Mouse (Mus musculus) small intestine, adult 2 months (tissue): ENCODE data around the gene Nova1. TPM values are rescaled to one million over a fixed set of nuclear protein-coding genes. Genes with fewer than 3 reads are reported as not detected.
A peak's percentile ranks its signal among the peaks of the same experiment; 100 is the strongest.

Source experiments
- H3K27ac ChIP-seq: fragments of 200-500 bp; 2 replicates; pipeline ENCODE4 v1.5.1; 2012; ENCODE audit warnings: low read depth, low read length, control low read depth, inconsistent platforms; ENCODE audit not compliant: insufficient read depth
- H3K27me3 ChIP-seq: fragments of 200-500 bp; 2 replicates; pipeline ENCODE4 v1.6.1; 2012; ENCODE audit warnings: mild to moderate bottlenecking, moderate library complexity, low read length, inconsistent platforms; ENCODE audit not compliant: control insufficient read depth, insufficient read depth
- H3K36me3 ChIP-seq: fragments of 200-500 bp; 2 replicates; pipeline ENCODE4 v1.6.1; 2012; ENCODE audit warnings: mild to moderate bottlenecking, low read length, control low read depth, inconsistent platforms; ENCODE audit not compliant: control insufficient read depth, insufficient read depth
- H3K4me1 ChIP-seq: fragments of 200-500 bp; 2 replicates; pipeline ENCODE4 v1.6.1; 2012; ENCODE audit warnings: low read length, inconsistent platforms, mixed read lengths; ENCODE audit not compliant: control insufficient read depth, insufficient read depth, insufficient read length
- H3K4me3 ChIP-seq: fragments of 200-500 bp; 2 replicates; pipeline ENCODE4 v1.5.1; 2012; ENCODE audit warnings: low read depth, mild to moderate bottlenecking, control low read depth, inconsistent platforms, low read length, moderate library complexity
- CTCF ChIP-seq: fragments of 200-500 bp; IDR thresholded peaks from 2 replicates; pipeline ENCODE4 v1.5.1; 2012; ENCODE audit warnings: low read depth, mild to moderate bottlenecking, control low read depth, inconsistent platforms, low read length, moderate library complexity, mixed read lengths; ENCODE audit not compliant: insufficient replicate concordance, insufficient read length; ENCODE audit errors: extremely low read depth
- POLR2A ChIP-seq: fragments of 200-500 bp; IDR thresholded peaks from 2 replicates; pipeline ENCODE4 v1.6.1; 2012; ENCODE audit warnings: low read depth, mild to moderate bottlenecking, control low read depth, inconsistent platforms, low read length, moderate library complexity
- WGBS: fragments of 180-500 bp; shearing (Covaris S2); methylation state at CpG from one replicate; pipeline ENCODE4 v1.1.7; 2018; 5-methylcytosine and 5-hydroxymethylcytosine counted together
- polyA plus RNA-seq: library from polyadenylated mRNA; depleted of rRNA; stranded (reverse); fragments of >200 nt; gene quantifications from 2 replicates; pipeline ENCODE4 v1.2.3, GENCODE M21; 2012; rRNA removed

Nova1 gene
- 0.14 and 0.16 TPM in 2 replicates for polyA plus RNA-seq

DNA sequence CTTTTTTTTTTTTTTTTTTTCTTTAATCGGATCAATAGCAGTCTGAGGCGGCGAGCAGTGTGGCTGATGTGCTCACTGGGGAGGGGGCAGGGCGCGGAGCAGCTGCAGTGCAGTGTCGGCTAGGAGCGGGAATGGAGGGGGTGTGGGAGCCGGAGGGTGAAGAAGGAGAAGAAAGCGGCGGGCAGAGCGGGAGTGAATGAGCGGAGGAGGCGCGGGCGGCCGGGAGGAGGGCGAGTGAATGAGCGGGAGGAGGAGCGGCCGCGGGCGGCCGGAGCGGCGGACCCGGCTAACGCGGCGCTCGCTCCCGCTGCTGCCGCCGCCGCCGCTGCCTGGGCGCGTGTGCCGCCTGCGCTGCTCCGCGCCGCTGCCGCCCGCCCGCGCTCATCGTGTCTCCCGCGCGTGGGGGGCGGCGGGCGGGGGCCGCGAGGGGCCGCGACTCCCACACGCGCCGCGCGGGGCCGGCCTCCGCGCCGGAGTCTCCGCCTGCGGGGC lies at the start of gene Nova1:
Gene Nova1, minus strand, starts transcription at position 74 of the 492 bp plus-strand sequence.
- Histone ChIP-seq H3K4me1 (no peaks in the 10 kb centered on the region), H3K27me3 (peaks cover 13% of the 10 kb centered on the region; the same call in 1 of the 2 replicates), H3K27ac (no peak within 1 kb of the TSS; the same call in 1 of the 2 replicates), H3K4me3 (peak within 1 kb of the TSS; percentile 89), H3K36me3 (no peaks in the 10 kb centered on the region)
- 7% methylated on average over 46 of the region's 68 CpGs for WGBS
- TF ChIP-seq CTCF (no peak), POLR2A (no peak)

DNA sequence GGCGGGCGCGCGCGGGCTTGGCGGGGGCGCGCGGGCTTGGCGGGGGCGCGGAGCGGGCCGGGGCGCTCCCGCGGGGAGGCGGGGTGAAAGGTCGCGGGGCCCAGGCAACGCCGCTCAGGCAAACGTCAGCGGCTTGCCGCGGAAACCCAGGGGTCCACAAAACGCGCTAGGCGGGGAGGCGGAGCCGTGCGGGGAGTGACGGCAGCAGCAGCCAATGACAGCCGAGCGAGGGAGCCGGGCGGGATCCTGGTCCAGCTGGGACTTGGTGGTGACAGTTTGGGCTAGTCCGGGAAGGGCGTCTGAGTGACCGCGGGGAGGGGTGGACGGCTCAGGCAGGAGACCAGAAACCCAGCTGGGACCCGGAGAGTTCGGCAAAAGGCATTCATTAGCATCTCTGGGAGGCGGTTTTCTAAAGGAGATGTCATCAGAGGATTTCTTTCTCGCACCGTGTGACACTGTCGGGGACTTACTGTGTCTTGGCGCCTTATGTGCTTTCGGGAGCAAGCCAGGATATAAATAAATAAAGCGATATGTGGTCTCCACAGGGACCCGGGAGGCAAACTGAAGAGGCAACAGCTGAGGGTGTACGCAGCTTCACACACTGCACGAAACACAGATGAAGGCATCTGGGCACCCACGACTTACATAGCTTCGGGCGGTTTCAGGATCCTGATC lies 756 bp upstream of the Nova1 start:
- Histone ChIP-seq H3K4me1 (no peaks in the 10 kb centered on the region), H3K27me3 (peaks cover 13% of the 10 kb centered on the region; the same call in 1 of the 2 replicates), H3K4me3 (peak overlapping the region; percentile 53), H3K36me3 (no peaks in the 10 kb centered on the region), H3K27ac (no peak overlapping the region; the same call in 1 of the 2 replicates)
- 2% methylated on average over 57 of the region's 57 CpGs for WGBS
- TF ChIP-seq CTCF: no peak
- TF ChIP-seq POLR2A: no peak

DNA sequence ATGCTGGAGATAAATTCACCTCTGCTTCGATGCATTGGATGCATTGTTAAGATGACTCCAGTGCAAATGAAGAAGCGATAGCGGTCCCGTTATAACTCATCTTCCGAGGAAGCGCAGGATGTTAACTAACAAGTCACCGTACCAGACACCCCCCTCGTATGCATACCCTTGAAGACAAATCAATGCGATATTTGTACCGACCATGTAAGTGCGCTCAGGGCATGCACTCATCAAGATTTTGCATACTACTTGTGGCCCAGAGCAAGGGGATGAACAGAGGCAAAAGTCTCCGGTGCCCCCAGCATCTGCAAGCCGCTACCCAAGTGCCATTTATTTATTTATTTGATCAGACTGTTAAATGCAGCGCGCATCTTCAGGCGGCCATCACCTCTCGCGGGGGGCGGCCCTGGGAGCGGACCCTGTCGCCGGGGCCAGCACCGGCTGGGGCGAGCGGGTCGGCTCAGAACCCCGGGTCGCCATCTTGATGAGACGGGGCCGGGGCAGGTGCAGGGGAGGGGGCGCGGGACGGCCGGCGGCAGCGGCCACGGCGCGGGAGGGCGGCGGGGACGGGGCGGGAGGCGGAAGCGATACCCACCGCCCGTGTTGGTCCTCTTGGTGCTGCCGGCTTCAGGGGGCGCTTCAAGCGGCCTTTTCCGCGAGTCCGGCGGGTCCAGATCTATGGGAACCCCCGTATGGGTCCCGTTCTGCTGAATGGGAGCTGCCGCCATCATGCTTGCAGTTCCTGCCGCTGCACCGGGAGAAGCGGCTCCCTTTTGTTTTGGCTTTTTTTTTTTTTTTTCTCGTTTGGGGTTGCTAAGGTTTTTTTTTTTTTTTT lies 491 bp downstream of the Nova1 start:
- no peak overlapping the region for H3K27ac ChIP-seq
- no peaks in the 10 kb centered on the region for H3K4me1 ChIP-seq
- peak overlapping the region; percentile 89 for H3K4me3 ChIP-seq
- H3K36me3 ChIP-seq: no peaks in the 10 kb centered on the region
- WGBS: 2% methylated on average over 59 of the region's 61 CpGs
- peaks cover 13% of the 10 kb centered on the region; the same call in 1 of the 2 replicates for H3K27me3 ChIP-seq
- TF ChIP-seq CTCF: no peak
- no peak for TF ChIP-seq POLR2A

DNA sequence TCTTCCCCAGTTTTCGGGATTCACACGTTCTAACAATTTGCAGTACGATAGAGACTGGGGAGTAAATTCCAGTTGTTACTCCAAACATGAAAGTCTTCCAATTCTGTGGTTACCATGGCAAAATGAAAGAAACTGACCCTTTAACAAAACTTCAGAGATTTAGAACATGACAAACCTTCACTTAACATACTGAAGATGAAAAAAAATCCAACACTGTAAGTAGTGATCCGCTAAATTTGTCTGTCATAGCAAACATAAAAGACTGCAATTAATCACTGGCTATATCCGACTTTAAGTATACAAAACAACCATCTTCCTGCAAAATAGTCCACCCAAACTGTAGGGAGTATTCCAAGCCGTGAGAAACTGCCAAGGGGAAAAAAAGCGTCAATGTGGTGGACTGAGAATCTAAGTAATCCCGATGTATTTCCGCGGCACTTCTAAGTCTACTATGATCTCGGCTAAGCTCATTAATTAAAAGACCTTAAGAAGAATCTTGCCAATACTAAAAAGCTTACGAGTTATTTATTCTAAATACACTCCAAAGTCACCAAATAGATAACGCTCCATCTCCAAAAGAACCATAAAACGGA lies 1.4 kb downstream of the Nova1 start:
- 28% methylated on average over 14 of the region's 14 CpGs for WGBS
- peaks cover 13% of the 10 kb centered on the region; the same call in 1 of the 2 replicates for H3K27me3 ChIP-seq

DNA sequence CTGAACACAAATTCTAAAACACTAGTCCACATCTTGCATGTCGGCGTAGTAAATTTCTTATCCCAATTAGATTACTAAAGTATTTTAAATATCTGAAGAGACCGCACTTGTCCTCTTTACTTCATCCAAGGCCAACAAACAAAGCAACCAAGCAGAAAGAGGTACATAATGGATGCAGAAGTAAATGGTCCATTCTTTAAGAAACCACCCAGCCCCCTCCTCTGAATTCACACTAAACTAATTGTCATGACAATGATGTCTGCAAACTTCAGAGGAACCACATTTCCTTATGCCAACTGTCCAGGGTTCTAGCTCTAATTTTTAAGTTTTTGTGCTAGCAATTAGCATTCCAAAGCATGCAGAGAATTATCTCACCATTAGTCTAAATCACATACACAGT lies 2.4 kb downstream of the Nova1 start:
- Histone ChIP-seq H3K4me1 (no peaks in the 10 kb centered on the region), H3K27me3 (peaks cover 13% of the 10 kb centered on the region; the same call in 1 of the 2 replicates), H3K36me3 (no peaks in the 10 kb centered on the region), H3K27ac (no peak overlapping the region), H3K4me3 (no peak overlapping the region)
- WGBS: 94% methylated on average over 3 of the region's 3 CpGs
- TF ChIP-seq CTCF (no peak), POLR2A (no peak)

More for the DNA sequence above, 1.4 kb downstream of the Nova1 start:
- H3K4me3 ChIP-seq: no peak overlapping the region
- TF ChIP-seq POLR2A: no peak
- TF ChIP-seq CTCF: no peak
- no peak overlapping the region for H3K27ac ChIP-seq
- no peaks in the 10 kb centered on the region for H3K36me3 ChIP-seq
- H3K4me1 ChIP-seq: no peaks in the 10 kb centered on the region

DNA sequence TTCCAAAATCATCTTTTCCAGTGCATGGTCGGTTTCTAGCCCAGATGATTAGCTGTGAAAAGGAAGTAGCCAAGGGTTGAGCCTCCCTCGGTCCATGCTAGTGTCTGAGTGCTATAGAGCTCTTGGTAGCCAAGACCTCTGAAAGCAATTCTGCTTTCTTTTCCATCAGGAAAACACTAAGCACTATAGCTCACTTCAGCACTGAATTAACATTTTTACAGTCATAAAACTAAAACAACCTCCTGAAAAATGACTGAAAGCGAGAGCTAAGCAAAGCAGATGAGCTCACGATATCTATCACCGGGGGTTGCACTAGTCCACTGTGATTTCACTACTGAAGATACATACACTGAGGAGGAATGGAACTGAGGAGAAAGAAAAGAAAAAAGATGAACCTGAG lies 3.0 kb downstream of the Nova1 start:
- Histone ChIP-seq H3K27ac (no peak overlapping the region), H3K27me3 (peaks cover 13% of the 10 kb centered on the region; the same call in 1 of the 2 replicates), H3K36me3 (no peaks in the 10 kb centered on the region), H3K4me3 (no peak overlapping the region), H3K4me1 (no peaks in the 10 kb centered on the region)
- TF ChIP-seq CTCF (no peak), POLR2A (no peak)
- WGBS: 80% methylated on average over 5 of the region's 5 CpGs

DNA sequence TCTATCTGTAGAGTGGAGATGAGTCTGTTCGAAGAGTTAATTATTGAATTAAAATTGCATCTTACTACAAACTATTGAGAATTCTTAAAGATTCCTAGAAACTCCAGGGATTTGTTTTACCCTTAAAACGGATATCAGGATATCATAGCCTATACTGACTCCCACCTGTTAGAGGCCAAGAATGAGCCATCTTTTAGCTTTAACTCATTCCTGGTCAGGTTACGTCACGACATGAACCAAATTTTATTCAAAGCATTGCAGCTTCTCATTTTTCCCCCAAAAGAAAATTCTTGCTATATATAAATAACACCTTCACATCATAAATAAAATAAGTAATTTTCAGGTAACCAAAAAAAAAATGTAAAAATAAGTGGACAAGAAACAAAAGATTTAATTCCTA lies 3.9 kb downstream of the Nova1 start:
- Histone ChIP-seq H3K27ac (no peak overlapping the region), H3K36me3 (no peaks in the 10 kb centered on the region), H3K27me3 (peaks cover 13% of the 10 kb centered on the region; the same call in 1 of the 2 replicates), H3K4me3 (no peak overlapping the region), H3K4me1 (no peaks in the 10 kb centered on the region)
- WGBS: 85% methylated on average over 4 of the region's 4 CpGs
- TF ChIP-seq CTCF (no peak), POLR2A (no peak)
